ENCODE assay signal across 28 mouse cellular contexts in genomic region chr11:31963993-31964392, GRCm38 (mm10). TPM values are rescaled to one million over a fixed set of nuclear protein-coding genes. Genes with fewer than 3 reads are reported as not detected.
"Had no signal": no experiment of that assay in that cellular context is flagged by ENCODE, and none has a peak within 500 bp of the region (broad histone marks: within the 10 kb centered on the region; RNA-seq: fewer than 3 reads in every experiment).

No protein-coding gene starts in this region.

- ATAC-seq: liver, embryonic 12.5 days had no signal

- DNase-seq: kidney, adult 18-20 months; kidney, adult 9 months; kidney, postnatal 14 days; kidney, postnatal 4 days; liver; lung, adult 18-20 months; lung, postnatal 10 days; lung, postnatal 36 days; midbrain, embryonic 14.5 days; right cerebral cortex, adult 18-20 months; right cerebral cortex, postnatal 14 days; right cerebral cortex, postnatal 4 days; thymus, postnatal 25 days had no signal

- H3K36me3 ChIP-seq: limb, embryonic 10.5 days; limb, embryonic 13.5 days; liver, embryonic 12.5 days; liver, embryonic 15.5 days; lung, embryonic 15.5 days; neural tube, embryonic 12.5 days; neural tube, embryonic 15.5 days had no signal

- H3K4me1 ChIP-seq: liver, embryonic 15.5 days; lung, embryonic 15.5 days had no signal

- H3K27me3 ChIP-seq: limb, embryonic 13.5 days; liver, embryonic 15.5 days; lung, embryonic 15.5 days; neural tube, embryonic 12.5 days; neural tube, embryonic 15.5 days had no signal

- H3K4me3 ChIP-seq: limb, embryonic 10.5 days; limb, embryonic 13.5 days; liver, embryonic 12.5 days; liver, embryonic 15.5 days; lung, embryonic 15.5 days; neural tube, embryonic 12.5 days; neural tube, embryonic 15.5 days had no signal

- H3K27ac ChIP-seq: limb, embryonic 10.5 days; limb, embryonic 13.5 days; liver, embryonic 12.5 days; liver, embryonic 15.5 days; lung, embryonic 15.5 days; neural tube, embryonic 12.5 days; neural tube, embryonic 15.5 days had no signal

RNA-seq across cellular contexts. Expression of gene 4930524B15Rik, which starts 1.4 kb away (rescaled TPM):
- total RNA-seq: layer of hippocampus, adult 18-20 months; layer of hippocampus, postnatal 14 days; left cerebral cortex, adult 8-10 months; left cerebral cortex, postnatal 25 days; megakaryocyte-erythroid progenitor cell, adult 5-6 weeks; midbrain, postnatal 0 days had no signal
- polyA plus RNA-seq: kidney, embryonic 16.5 days; liver, embryonic 12.5 days; liver, embryonic 15.5 days; lung, embryonic 15.5 days; spleen, adult 2 months had no signal
